Mouse (Mus musculus): ENCODE results near the gene Col25a1.

Gene Col25a1

DNA sequence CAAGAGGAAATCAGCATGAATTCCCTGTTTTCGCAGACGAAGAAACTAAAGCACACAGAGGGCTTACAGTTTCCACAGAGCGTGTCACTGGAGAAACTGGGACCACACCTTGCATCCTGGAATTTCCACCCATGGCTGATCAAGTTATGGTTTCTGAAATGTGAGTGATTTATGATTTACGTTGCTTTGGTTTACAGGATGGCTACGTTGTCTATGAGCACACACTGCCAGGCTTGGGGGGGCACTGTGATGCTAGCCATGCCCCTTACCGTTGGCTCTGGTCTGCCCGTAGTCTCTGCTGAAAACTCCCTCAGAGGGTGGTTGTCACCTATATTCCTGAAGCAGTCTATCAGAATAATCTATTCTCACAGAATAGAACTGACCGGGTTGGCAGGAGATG, at the start of gene Col25a1:
TSS of gene Col25a1 (plus strand) at position 301 of the 400 bp plus-strand sequence.
- in situ Hi-C loops (cut with MseI, MboI) = no loop called here

GRCm38 (mm10) chr3:130083312-130083711, 48.0 kb upstream of the Col25a1 start:
- in situ Hi-C loops (cut with MseI, MboI) = no loop called here

DNA sequence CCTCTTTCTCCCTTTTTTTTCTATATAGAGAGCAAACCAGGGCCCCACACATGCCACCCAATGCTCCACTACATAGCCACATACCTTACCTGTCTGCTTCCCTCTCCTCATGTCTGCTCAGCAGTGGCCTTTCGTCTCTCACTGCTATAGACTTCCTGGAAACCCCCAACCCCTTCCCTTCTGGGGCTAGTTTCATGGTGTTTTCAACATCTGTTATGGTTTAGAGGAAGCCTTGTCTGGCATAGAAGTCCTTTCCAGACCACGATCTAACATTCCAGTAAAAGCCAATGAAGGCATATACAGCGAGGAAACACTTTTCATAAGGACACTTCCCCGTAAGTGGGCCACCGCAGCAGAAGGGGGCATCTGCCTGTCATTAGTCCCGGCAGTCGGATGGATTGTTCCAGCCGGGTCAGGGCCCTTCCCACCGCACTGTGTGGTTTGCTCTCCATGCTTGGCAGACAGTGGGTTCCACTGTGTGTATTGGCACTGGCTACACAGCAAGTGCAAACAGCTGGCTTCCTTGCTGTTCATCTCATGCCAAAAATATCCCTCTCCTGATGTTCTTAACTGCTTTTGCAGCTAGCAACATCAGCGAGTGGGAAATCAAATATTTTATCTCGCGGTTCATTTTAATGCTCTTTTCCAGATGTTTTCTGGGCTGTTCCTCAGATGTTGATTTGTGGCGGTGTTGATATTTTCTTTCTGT, 44.8 kb upstream of the Col25a1 start:
- in situ Hi-C loops (cut with MseI, MboI) = loop anchor here in 1 of 2 experiments (5.0 kb wide), 1 partner anchor 606 kb away; no protein-coding TSS in a partner anchor

- in situ Hi-C loops (cut with MseI, MboI) = loop anchor here in 1 of 2 experiments (5.0 kb wide), 1 partner anchor 605 kb away; no protein-coding TSS in a partner anchor
These were observed 43.8 kb upstream of the Col25a1 start for GRCm38 (mm10) chr3:130087466-130087865.

GRCm38 (mm10) chr3:130088654-130089053, 42.6 kb upstream of the Col25a1 start:
- in situ Hi-C loops (cut with MseI, MboI) = loop anchor here in 1 of 2 experiments (5.0 kb wide), 1 partner anchor 604 kb away; no protein-coding TSS in a partner anchor

DNA sequence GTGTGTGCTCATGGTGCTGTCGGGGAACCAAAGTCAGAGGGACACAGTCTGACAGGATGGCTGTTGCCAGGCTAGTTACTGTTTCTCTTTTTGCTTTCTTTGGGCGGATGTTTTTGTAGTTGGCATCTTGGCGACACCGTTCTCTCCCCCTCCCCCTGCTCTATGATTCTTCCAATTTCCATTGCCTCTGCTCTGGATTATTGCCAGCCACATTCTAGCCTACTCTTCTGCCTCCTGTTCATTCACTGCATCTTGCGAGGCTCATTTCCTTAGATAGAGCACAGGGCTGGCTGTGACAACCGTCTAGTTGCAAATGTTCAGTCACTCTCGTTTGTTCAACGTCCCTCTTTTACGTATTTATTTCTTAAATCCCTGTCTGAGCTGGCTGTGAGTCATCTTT, 40.8 kb upstream of the Col25a1 start:
- in situ Hi-C loops (cut with MseI, MboI) = no loop called here

- in situ Hi-C loops (cut with MseI, MboI) = no loop called here
These were observed 37.1 kb upstream of the Col25a1 start for GRCm38 (mm10) chr3:130094125-130094704.

DNA sequence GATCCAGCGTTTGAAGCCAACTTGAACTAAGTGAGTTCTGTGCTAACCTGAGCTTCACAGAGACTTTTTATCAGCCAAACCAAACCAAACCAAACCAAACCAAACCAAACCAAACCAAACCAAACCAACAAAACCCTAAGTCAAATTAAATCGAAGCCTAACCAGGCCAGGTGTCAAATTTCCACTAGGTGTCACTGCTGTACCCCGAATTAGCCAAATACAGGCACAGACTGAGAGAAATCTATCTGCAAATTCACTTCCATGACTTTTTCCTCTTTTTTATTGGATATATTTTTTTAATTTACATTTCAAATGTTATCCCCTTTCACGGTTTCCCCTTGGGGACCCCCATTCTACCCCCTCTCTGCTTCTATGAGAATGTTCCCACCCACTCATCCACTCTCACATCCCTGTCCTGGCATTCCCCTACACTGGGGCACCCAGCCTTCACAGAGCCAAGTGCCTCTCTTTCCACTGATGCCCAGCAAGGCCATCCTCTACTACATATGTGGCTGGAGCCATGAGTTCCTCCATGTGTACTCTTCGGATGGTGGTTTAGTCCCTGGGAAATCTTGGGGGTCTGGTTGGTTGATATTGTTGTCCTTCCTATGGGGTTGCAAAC, 36.0 kb upstream of the Col25a1 start:
- in situ Hi-C loops (cut with MseI, MboI) = no loop called here

GRCm38 (mm10) chr3:130103486-130103885, 27.8 kb upstream of the Col25a1 start:
- in situ Hi-C loops (cut with MseI, MboI) = loop anchor here (5.0 to 10.0 kb wide), 3 partner anchors 471 to 591 kb away; no protein-coding TSS in a partner anchor

GRCm38 (mm10) chr3:130104471-130104870, 26.8 kb upstream of the Col25a1 start:
- in situ Hi-C loops (cut with MseI, MboI) = loop anchor here (5.0 to 10.0 kb wide), 3 partner anchors 470 to 590 kb away; no protein-coding TSS in a partner anchor

GRCm38 (mm10) chr3:130116886-130117285, 14.4 kb upstream of the Col25a1 start:
- in situ Hi-C loops (cut with MseI, MboI) = no loop called here

- in situ Hi-C loops (cut with MseI, MboI) = no loop called here
These were observed 3.5 kb upstream of the Col25a1 start for GRCm38 (mm10) chr3:130127840-130128239.

- in situ Hi-C loops (cut with MseI, MboI) = no loop called here
These were observed 2.7 kb upstream of the Col25a1 start for GRCm38 (mm10) chr3:130128564-130128963.

DNA sequence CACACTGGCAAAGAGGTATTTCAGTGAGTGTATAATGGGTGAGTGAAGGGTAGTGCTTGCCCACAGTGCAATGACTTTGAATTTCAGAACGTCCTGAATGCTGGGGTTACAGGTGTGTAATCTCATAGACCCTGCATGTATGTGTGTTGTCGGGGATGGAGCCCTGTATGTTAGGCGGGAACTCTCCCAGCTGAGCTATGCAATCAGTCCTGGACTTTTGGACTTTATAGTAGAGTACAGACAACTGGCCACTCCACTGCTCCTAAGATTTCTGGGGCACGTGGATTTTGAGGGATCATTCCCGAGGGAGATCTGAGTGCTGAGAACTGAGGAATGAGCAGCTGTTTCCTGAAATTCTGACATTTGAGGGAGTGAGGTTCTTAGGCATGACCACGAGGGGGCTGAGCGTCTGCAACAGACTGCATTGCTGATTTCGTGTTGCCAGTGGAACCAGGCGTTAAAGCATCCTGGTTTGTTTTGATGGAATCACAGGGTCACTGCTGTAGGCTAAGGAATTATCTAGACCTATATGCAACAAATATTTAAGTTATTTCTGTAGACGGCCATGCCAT, 1.6 kb upstream of the Col25a1 start:
- in situ Hi-C loops (cut with MseI, MboI) = no loop called here

- in situ Hi-C loops (cut with MseI, MboI) = no loop called here
These were observed 5.9 kb downstream of the Col25a1 start for GRCm38 (mm10) chr3:130137204-130137603.

DNA sequence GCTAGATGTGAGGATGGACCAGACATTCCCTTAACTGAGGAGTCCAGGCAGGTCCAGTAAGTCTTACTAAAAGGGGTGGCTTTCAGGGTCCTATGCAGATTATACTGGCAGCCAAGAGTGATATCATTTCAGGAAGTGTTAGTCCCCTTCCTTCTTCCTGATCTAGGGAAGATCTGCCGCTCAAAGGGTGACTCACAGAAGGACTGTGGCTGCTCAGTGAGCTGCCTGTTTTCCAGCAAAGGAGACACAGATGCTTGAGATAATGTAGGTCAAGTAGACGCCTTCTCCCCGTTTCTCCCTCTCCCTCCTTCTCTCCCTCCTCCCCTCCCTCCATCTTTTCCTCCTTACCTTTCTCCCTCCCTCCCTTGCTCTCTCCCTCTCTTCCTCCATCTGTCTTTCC, 6.3 kb downstream of the Col25a1 start:
- in situ Hi-C loops (cut with MseI, MboI) = no loop called here

- in situ Hi-C loops (cut with MseI, MboI) = no loop called here
These were observed 14.6 kb downstream of the Col25a1 start for GRCm38 (mm10) chr3:130145874-130146273.

DNA sequence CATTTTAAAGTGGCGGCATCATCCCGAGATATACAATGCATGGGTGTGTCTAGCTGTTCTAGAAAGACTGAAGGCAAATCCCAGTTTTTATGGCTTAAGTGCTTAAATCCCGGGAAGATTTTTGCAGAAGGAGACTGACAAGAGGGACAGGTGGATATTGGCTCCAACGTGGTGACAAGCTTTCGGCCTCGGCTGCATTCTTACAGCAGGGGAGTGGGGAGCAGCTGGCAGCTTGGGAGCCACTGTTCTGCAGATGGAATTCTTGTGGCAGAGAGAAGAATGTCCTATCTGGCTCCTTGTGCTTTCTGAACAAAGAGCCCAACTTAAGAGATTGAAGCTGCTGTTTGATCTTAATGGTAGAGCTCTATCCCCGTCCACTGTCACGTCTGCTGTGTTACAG, 16.5 kb downstream of the Col25a1 start:
- in situ Hi-C loops (cut with MseI, MboI) = no loop called here

GRCm38 (mm10) chr3:130149180-130149579, 17.9 kb downstream of the Col25a1 start:
- in situ Hi-C loops (cut with MseI, MboI) = no loop called here

GRCm38 (mm10) chr3:130153117-130153516, 21.8 kb downstream of the Col25a1 start:
- in situ Hi-C loops (cut with MseI, MboI) = no loop called here

DNA sequence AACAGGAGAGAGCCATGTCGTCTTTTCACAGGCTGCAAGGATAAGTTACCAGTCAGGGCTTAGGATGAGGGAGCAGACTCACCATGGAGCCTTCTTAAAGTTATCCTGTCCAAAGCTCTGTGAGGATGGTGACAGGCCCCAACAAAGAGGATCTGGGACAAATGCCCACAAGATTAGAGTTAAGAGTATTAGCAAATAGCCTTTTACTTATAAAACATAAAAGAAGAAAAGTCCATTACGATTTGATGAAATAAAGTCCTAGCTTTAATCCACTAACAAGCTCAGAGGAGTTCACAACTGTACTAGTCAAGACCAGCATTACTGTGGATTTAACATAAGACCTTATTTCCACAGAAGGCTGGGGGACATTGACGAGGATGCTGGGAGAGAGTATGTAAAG, 26.2 kb downstream of the Col25a1 start:
- in situ Hi-C loops (cut with MseI, MboI) = no loop called here

DNA sequence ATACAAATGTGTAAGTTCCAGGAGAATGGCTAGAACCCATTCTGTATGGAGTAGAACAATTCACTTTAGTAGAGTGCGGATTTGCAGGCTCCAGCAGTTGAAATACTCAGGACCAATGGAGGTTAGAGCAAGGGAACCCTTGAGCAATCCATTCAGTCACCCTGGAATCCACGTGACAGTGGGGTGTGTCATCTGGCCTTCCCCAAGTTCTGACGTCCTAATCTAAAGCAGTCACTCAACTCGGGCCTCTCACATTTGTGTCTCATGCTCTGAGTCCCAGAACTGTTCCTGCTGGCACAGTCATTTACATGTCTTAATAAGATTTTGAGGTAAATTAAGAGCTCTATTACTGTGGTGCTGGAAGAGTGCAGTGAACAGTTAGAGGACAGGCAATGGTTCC, 28.6 kb downstream of the Col25a1 start:
- in situ Hi-C loops (cut with MseI, MboI) = no loop called here
